Mouse (Mus musculus) limb, embryonic 12.5 days (tissue): ENCODE measurements around the gene Per3. TPM values are rescaled to one million over a fixed set of nuclear protein-coding genes. Genes with fewer than 3 reads are reported as not detected.

Experiments
- ATAC-seq: fragments of 200-750 bp; cut with Nextera tagmentation; 2 replicates; pipeline ENCODE4 v1.8.0; 2017; ENCODE audit warnings: low read depth, moderate TSS enrichment; ENCODE audit not compliant: insufficient number of reproducible peaks, insufficient read depth, low FRiP score, low TSS enrichment
- H3K27ac ChIP-seq: fragments of 300-500 bp; sonication (generic); 2 replicates; pipeline ENCODE4 v1.5.1; 2016; ENCODE audit warnings: mild to moderate bottlenecking, moderate library complexity
- H3K27me3 ChIP-seq: fragments of 300-500 bp; sonication (generic); 2 replicates; pipeline ENCODE4 v1.6.1; 2016; ENCODE audit warnings: mild to moderate bottlenecking, moderate library complexity
- H3K36me3 ChIP-seq: fragments of 300-500 bp; sonication (generic); 2 replicates; pipeline ENCODE4 v1.6.1; 2016; ENCODE audit warnings: mild to moderate bottlenecking, moderate library complexity
- H3K4me1 ChIP-seq: fragments of 300-500 bp; sonication (generic); replicated peaks from 2 replicates; pipeline ENCODE4 v1.6.1; 2016
- H3K4me2 ChIP-seq: fragments of 300-500 bp; sonication (generic); 2 replicates; pipeline ENCODE4 v1.6.1; 2016; ENCODE audit warnings: mild to moderate bottlenecking, moderate library complexity
- H3K4me3 ChIP-seq: fragments of 300-500 bp; sonication (generic); replicated peaks from 2 replicates; pipeline ENCODE4 v1.5.1; 2016; ENCODE audit warnings: mild to moderate bottlenecking
- H3K9ac ChIP-seq: fragments of 300-500 bp; sonication (generic); replicated peaks from 2 replicates; pipeline ENCODE4 v1.6.1; 2016; ENCODE audit warnings: mild to moderate bottlenecking, moderate library complexity
- H3K9me3 ChIP-seq: fragments of 300-500 bp; sonication (generic); 2 replicates; pipeline ENCODE4 v1.6.1; 2016; ENCODE audit warnings: mild to moderate bottlenecking, moderate library complexity
- WGBS: fragments of 180-500 bp; shearing (Covaris S2); methylation state at CpG from one replicate; pipeline ENCODE4 v1.1.7; 2016; 5-methylcytosine and 5-hydroxymethylcytosine counted together
- polyA plus RNA-seq: library from polyadenylated mRNA; unstranded; fragments of >200 nt; fragmentation: Nextera tagmentation; extraction: Ambion mirVana; gene quantifications from 2 replicates; pipeline ENCODE4 v1.2.1, GENCODE M21; 2016

Gene Per3
- polyA plus RNA-seq, 1 experiment from 2014 or later: 8.0 TPM

DNA sequence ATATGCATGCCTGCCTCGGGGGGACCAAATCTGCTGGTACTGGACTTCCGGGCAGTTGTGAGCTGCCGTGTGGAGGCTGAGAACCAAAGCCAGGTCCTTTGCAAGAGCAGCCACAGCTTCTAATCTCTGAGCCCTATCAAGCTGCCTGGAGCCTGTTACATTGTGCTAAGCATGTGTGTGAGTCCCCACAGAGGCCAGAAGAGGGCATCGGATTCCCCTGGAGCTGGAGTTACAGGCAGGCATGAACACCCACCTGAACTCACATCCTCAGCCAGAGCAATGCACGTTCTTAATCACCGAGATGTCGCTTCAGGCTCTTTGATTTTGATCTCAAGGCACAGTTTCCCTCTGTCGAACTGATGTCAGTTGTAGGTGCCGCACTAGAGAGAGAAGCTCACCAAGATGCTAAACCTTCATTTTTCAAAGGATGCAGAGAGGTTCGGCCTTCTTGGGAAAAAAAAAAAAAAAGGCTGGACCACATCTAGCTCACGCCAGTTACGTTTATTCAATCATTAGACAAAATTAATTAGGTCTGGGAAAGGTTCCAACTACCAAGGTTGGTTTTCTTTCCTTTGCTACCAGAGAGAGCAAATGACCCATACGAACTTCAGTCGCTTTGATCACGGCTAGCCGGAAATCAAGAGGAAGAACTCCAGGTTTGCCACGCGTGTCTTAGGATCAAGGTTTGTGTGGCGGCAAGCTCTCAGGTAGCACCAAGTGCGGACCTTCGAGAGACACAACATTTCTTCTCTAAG lies 66.1 kb downstream of the Per3 start:
- no peaks in the 10 kb centered on the region for H3K4me1 ChIP-seq
- no peak overlapping the region for H3K4me3 ChIP-seq
- no peak overlapping the region for H3K4me2 ChIP-seq
- ATAC-seq: no peak
- H3K36me3 ChIP-seq: no peaks in the 10 kb centered on the region
- no peaks in the 10 kb centered on the region for H3K9me3 ChIP-seq
- H3K9ac ChIP-seq: no peak overlapping the region
- WGBS: 91% methylated on average over 21 of the region's 21 CpGs
- no peaks in the 10 kb centered on the region for H3K27me3 ChIP-seq
- H3K27ac ChIP-seq: no peak overlapping the region

DNA sequence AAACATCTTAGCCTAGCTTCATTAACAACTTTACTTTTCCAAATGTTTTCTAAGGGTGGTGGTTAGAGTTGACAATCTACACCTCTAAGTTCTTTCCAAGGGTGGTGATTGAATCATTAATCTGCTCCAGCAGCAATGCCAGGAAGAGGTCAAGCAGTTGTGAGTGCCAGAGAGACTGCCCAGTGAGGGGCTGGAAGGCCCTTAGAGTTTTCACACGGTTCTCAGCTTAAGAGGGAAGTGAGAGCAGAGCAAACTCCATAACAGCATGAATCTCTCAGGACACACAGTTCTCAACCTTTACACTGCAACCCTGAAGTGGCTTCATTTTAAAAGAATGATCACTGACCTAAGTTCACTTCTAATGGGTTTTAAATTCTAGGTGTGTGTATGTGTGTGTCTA lies 69.3 kb downstream of the Per3 start:
- H3K4me2 ChIP-seq: no peak overlapping the region
- no peaks in the 10 kb centered on the region for H3K9me3 ChIP-seq
- no peaks in the 10 kb centered on the region for H3K36me3 ChIP-seq
- H3K9ac ChIP-seq: no peak overlapping the region
- no peaks in the 10 kb centered on the region for H3K4me1 ChIP-seq
- no peak overlapping the region for H3K27ac ChIP-seq
- no peak overlapping the region for H3K4me3 ChIP-seq
- no peak for ATAC-seq
- WGBS: 21% methylated on average over 1 of the region's 1 CpGs
- H3K27me3 ChIP-seq: no peaks in the 10 kb centered on the region

GRCm38 (mm10) chr4:150973264-150973663 lies 71.2 kb downstream of the Per3 start:
- no peak overlapping the region for H3K4me2 ChIP-seq
- no peak overlapping the region for H3K27ac ChIP-seq
- H3K9ac ChIP-seq: no peak overlapping the region
- H3K27me3 ChIP-seq: no peaks in the 10 kb centered on the region
- no peaks in the 10 kb centered on the region for H3K4me1 ChIP-seq
- 78% methylated on average over 8 of the region's 8 CpGs for WGBS
- H3K9me3 ChIP-seq: no peaks in the 10 kb centered on the region
- H3K36me3 ChIP-seq: no peaks in the 10 kb centered on the region
- H3K4me3 ChIP-seq: no peak overlapping the region
- no peak for ATAC-seq

- ATAC-seq: no peak
- Histone ChIP-seq H3K9ac (no peak overlapping the region), H3K27ac (no peak overlapping the region), H3K27me3 (no peaks in the 10 kb centered on the region), H3K4me3 (no peak overlapping the region), H3K36me3 (no peaks in the 10 kb centered on the region), H3K4me1 (no peaks in the 10 kb centered on the region; the same call in 1 of the 2 replicates), H3K9me3 (no peaks in the 10 kb centered on the region), H3K4me2 (no peak overlapping the region)
- 85% methylated on average over 8 of the region's 8 CpGs for WGBS
Measured at GRCm38 (mm10) chr4:150968956-150969355, 75.5 kb downstream of the Per3 start.

GRCm38 (mm10) chr4:150966556-150966955 lies 77.9 kb downstream of the Per3 start:
- no peak overlapping the region for H3K9ac ChIP-seq
- no peaks in the 10 kb centered on the region for H3K9me3 ChIP-seq
- H3K4me1 ChIP-seq: no peaks in the 10 kb centered on the region; the same call in 1 of the 2 replicates
- 15% methylated on average over 7 of the region's 7 CpGs for WGBS
- H3K36me3 ChIP-seq: no peaks in the 10 kb centered on the region
- no peak for ATAC-seq
- no peak overlapping the region for H3K27ac ChIP-seq
- peaks cover 5% of the 10 kb centered on the region; the same call in 1 of the 2 replicates for H3K27me3 ChIP-seq
- H3K4me3 ChIP-seq: no peak overlapping the region
- H3K4me2 ChIP-seq: no peak overlapping the region

- peaks cover 5% of the 10 kb centered on the region; the same call in 1 of the 2 replicates for H3K27me3 ChIP-seq
- no peak overlapping the region for H3K27ac ChIP-seq
- H3K4me2 ChIP-seq: no peak overlapping the region
- no peak overlapping the region for H3K4me3 ChIP-seq
- H3K9ac ChIP-seq: no peak overlapping the region
- H3K4me1 ChIP-seq: no peaks in the 10 kb centered on the region; the same call in 1 of the 2 replicates
- no peaks in the 10 kb centered on the region for H3K36me3 ChIP-seq
- no peak for ATAC-seq
- 71% methylated on average over 11 of the region's 11 CpGs for WGBS
- no peaks in the 10 kb centered on the region for H3K9me3 ChIP-seq
Measured at GRCm38 (mm10) chr4:150965555-150965951, 78.9 kb downstream of the Per3 start.

DNA sequence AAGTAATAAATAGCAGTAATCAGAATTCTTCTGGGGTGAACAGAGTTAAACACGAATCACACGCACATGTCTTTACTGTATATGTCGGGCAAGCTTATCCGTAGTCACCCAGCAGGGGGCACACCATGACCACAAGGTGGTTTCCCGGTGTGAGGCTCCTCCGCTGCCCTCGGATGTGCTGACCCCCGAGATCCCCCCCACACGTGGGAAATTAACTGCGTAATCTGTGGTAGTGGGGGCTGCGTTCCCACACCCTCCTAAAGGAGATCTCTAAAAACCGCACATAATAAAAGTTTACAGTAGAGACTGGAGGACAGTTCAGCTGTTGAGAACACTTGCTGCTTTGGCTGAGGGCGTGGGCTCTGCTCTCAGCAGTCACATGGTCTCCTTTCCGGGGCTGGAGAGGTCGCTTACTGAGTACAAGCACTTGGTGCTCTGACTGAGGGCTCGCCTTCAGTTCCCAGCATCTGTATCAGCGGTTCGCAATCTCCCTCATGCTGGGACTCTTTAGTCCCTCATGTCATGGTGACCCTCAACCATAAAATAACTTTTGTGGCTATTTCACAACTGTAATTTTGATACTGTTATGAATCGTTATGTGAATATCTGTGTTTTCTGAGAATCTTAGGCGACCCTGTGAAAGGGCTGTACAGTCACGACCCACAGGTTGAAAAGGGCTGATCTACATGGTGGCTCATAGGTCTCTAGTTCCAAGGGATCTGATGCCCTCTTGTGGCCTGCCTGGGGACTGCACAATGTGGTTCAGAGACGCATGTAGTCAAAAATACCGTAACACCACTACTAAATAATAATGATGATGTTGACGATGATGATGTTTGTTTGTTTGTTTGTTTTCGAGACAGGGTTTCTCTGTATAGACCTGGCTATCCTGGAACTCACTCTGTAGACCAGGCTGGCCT lies 79.6 kb downstream of the Per3 start:
- Histone ChIP-seq H3K27me3 (peaks cover 5% of the 10 kb centered on the region; the same call in 1 of the 2 replicates), H3K4me2 (peak overlapping the region; percentile 46), H3K36me3 (no peaks in the 10 kb centered on the region), H3K27ac (no peak overlapping the region), H3K9me3 (no peaks in the 10 kb centered on the region), H3K9ac (no peak overlapping the region), H3K4me1 (no peaks in the 10 kb centered on the region; the same call in 1 of the 2 replicates), H3K4me3 (no peak overlapping the region)
- WGBS: 14% methylated on average over 25 of the region's 25 CpGs
- ATAC-seq: 0 out of 2 replicates have a peak, but pooled peaks have one; percentile 48

DNA sequence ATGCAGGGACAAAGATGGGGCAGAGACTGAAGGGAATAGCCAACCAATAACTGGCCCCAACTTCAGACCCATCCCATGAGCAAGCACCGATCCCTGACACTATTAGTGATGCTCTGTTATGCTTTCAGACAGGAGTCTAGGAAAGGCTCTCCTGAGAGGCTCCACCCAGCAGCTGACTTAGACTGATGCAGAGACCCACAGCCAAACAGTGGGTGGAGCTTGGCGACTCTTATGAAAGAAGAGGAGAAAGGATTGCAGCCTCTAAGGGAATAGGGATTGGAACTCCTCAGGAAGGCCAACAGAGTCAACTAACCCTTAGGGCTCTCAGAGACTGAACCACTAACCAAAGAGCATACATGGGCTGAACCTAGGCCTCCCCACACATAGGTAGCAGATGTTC lies 80.8 kb downstream of the Per3 start:
- ATAC-seq: no peak
- no peak overlapping the region for H3K9ac ChIP-seq
- H3K4me1 ChIP-seq: no peaks in the 10 kb centered on the region; the same call in 1 of the 2 replicates
- no peaks in the 10 kb centered on the region for H3K36me3 ChIP-seq
- H3K4me3 ChIP-seq: no peak overlapping the region
- H3K9me3 ChIP-seq: no peaks in the 10 kb centered on the region
- no peak overlapping the region for H3K27ac ChIP-seq
- peaks cover 5% of the 10 kb centered on the region; the same call in 1 of the 2 replicates for H3K27me3 ChIP-seq
- 69% methylated on average over 2 of the region's 2 CpGs for WGBS
- no peak overlapping the region for H3K4me2 ChIP-seq

DNA sequence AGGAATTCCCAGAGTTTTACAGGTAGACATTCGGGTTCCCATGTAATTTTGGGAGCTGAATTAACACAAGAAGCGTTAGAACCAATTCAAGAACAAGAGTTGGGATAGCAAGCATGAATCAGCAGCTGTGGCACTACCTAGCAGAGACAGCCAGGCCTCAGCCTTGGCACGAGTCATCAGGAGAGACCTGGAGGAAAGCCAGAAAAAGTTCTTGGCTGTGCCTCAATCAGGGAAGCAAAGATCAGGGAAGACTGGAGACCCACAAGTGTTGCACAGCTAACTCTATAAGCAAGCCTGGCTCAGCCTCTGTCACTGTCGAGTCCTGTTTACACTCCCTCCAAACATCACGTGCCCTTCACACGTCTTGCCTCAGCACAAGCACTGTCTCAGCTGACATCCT lies 82.2 kb downstream of the Per3 start:
- no peak overlapping the region for H3K27ac ChIP-seq
- no peak for ATAC-seq
- no peak overlapping the region for H3K4me3 ChIP-seq
- no peaks in the 10 kb centered on the region for H3K9me3 ChIP-seq
- no peaks in the 10 kb centered on the region; the same call in 1 of the 2 replicates for H3K4me1 ChIP-seq
- H3K36me3 ChIP-seq: no peaks in the 10 kb centered on the region
- peaks cover 5% of the 10 kb centered on the region; the same call in 1 of the 2 replicates for H3K27me3 ChIP-seq
- no peak overlapping the region for H3K4me2 ChIP-seq
- H3K9ac ChIP-seq: no peak overlapping the region
- 61% methylated on average over 6 of the region's 6 CpGs for WGBS

DNA sequence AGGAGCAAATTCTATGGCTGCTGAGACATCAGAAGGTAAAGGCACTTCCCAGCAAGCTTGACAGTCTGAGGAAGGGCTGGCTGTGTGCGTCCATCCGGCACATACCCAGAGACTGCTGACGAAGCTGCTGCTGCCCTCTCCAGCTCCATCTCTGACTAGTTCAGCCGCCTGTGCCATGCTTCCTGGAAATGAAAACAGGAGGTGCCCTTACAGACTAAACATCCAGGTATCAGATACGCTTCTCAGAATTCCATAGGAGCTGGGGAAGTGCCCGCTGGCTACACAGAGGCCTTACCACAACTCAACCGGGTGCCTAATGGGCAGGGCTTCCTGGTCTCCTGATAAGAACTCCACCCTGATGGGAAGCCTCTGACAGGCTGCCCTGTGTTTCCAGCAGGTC lies 85.9 kb downstream of the Per3 start:
- no peak overlapping the region for H3K27ac ChIP-seq
- peaks cover 5% of the 10 kb centered on the region; the same call in 1 of the 2 replicates for H3K27me3 ChIP-seq
- H3K36me3 ChIP-seq: no peaks in the 10 kb centered on the region
- no peaks in the 10 kb centered on the region for H3K9me3 ChIP-seq
- no peaks in the 10 kb centered on the region for H3K4me1 ChIP-seq
- H3K4me2 ChIP-seq: no peak overlapping the region
- 86% methylated on average over 7 of the region's 7 CpGs for WGBS
- no peak overlapping the region for H3K9ac ChIP-seq
- H3K4me3 ChIP-seq: no peak overlapping the region
- no peak for ATAC-seq

DNA sequence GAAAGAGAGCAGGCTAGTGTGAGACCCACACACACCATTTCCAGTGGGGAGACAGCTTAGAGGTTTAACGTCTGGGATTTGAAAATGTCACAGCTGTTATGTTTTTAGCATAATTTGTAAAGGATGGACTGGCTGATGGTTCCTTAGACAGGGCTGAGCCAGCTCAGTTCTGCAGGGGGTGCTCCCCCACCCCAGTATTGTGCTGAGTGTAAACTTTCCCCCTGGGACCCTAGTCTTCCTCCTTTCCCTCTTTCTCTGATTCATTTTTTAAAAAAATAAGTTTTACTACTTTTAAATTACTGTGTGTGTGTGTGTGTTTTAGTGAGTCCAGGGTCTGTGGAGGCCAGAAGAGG lies 87.4 kb downstream of the Per3 start:
- no peaks in the 10 kb centered on the region for H3K36me3 ChIP-seq
- no peak for ATAC-seq
- no peak overlapping the region for H3K27ac ChIP-seq
- H3K27me3 ChIP-seq: peaks cover 3% of the 10 kb centered on the region; the same call in 1 of the 2 replicates
- H3K9ac ChIP-seq: no peak overlapping the region
- no peak overlapping the region for H3K4me2 ChIP-seq
- no peak overlapping the region for H3K4me3 ChIP-seq
- no peaks in the 10 kb centered on the region for H3K9me3 ChIP-seq
- H3K4me1 ChIP-seq: no peaks in the 10 kb centered on the region
- WGBS: 54% methylated on average over 1 of the region's 1 CpGs
